Mouse (Mus musculus) retina, adult 2 months (tissue): ENCODE results near the gene Rrm2.
"Not testable (repeated sequence)": the region's sequence is repeated elsewhere in the genome, so short reads cannot be mapped to it uniquely, and the experiment has no call there.

Source experiments
- DNase-seq: peaks from one replicate; pipeline ENCODE4 v3.0.0-alpha.2; 2012; ENCODE audit warnings: low read depth, low spot score

The Rrm2 gene

GRCm38 (mm10) chr12:24705502-24706263 lies 2.4 kb upstream of the Rrm2 start:
- no peak for DNase-seq

DNA sequence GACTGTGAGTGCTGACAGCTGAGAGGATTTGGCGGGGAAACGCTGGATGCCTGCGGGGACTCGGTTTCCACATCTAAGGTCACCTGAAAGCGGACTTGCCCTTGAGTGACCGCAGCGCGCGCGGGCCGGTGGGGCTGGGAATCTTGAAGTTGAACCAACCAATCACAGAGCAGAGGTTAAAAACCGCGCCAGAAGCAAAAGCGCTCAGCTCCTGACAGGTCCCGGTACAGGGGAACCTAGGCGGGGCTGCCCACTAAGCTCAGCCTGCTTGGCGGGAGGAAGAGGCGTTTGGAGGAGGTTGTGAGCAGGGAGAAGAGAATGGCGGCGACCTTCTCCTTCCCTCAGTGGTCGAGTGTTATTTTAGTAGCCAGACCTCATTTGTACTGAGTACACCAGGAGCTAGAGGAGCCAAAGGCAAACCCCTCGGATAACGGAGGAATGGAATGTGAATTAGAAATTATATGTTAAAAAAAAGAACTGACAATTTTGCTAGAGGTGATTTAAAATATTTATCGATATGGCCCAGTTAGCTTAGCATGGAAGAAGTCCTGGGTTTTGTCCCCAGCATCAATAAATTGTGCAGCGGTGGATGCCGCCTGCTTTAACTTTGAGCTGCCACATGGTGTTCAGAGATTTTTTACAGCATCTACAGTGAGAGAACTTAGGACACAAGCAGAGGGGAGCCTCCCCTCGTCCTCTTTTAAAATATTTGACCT lies 1.1 kb upstream of the Rrm2 start:
- DNase-seq, result no peak

- DNase-seq, result no peak
These were observed 600 bp upstream of the Rrm2 start for GRCm38 (mm10) chr12:24707480-24707802.

GRCm38 (mm10) chr12:24708824-24709218 lies 780 bp downstream of the Rrm2 start:
- no peak for DNase-seq

- DNase-seq, result no peak
These were observed 1.4 kb downstream of the Rrm2 start for GRCm38 (mm10) chr12:24709409-24709808.

- DNase-seq, result peak; percentile 22
These were observed 1.9 kb downstream of the Rrm2 start for GRCm38 (mm10) chr12:24709831-24710508.

DNA sequence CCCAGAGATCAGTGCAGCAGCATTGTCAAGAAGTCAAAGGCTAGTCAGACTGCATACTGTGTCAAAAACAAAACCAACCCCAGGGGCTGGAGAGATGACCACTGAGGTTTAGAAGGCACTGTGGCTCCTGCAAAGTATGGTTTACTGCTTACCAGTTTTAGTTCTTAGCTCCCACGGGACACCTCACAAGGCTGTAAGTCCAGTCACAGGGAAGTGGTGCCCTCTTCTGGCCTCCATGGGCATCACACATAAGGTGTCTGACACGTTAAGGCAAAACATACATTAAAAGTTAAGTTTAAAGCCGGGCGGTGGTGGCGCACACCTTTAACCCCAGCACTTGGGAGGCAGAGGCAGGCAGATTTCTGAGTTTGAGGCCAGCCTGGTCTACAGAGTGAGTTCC lies 2.6 kb downstream of the Rrm2 start:
- DNase-seq, result no peak

DNA sequence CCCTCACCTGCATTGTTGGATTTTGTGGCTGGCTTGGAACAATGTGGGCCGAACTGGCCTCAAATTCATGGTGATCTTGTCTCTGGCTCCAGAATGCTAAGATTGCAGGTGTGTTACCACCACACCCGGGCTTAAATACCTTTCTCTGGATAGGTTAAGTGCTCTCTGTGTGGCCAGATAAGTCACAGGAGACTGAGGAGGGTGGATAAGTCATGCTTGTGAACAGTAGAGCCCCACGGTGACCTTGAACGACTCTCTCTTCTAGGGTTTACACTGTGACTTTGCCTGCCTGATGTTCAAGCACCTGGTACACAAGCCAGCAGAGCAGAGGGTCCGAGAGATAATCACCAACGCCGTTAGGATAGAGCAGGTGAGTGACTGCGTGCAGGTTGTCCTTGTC lies 4.4 kb downstream of the Rrm2 start:
- DNase-seq, result no peak

GRCm38 (mm10) chr12:24714579-24715255 lies 6.7 kb downstream of the Rrm2 start:
- DNase-seq, result no peak

DNA sequence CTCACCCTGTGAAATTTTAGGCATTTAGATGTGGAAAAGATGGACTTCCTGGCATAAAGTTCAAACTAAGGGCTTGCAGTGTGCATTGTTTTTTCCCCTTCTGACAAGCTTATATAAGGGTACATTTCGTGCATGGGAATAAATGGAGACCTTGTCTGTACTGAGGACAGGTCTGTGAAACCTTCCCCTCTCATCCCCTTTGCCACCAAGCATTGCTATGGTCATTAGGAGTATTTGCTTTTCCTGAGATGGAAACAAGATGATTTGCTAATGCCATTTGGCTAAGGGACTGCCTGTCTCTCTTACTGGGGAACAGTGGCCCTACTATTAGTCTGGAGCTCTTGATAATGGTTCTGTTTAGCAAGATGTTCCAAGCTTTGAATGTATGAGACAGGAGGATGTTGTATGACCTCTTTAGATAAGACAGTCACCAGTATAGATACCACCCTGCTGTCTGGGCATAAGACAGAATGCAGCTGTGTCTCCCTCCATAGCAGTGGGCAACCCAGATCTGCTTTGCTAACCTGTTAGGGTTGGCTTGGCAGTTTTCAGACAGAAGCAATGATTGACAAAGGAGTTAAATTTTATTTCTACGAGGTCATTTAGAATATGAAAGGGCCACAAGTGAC lies 7.3 kb downstream of the Rrm2 start:
- no peak for DNase-seq

- no peak for DNase-seq
These were observed 8.8 kb downstream of the Rrm2 start for GRCm38 (mm10) chr12:24716721-24717301.

DNA sequence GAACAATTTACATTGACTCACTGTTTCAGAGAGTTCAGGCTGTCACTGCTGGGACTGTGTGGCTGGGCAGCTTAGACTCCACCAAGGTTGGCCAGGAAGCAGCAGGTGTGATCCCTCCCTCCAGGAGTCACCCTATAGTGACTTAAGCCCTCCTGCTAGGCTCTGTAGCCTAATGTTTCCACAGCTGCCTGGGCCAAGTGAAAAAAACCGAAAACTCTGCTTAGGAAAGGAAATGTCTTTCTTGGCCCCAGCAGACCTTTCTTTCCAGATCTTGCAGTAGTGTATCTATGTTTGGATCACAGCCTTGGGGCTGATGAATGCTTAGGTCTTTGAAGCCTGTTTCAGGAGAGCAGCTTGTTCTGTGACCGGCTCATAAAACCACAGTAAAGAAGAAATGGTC lies 15.4 kb downstream of the Rrm2 start:
- no peak for DNase-seq

GRCm38 (mm10) chr12:24723859-24724258 lies 15.8 kb downstream of the Rrm2 start:
- DNase-seq, result no peak

DNA sequence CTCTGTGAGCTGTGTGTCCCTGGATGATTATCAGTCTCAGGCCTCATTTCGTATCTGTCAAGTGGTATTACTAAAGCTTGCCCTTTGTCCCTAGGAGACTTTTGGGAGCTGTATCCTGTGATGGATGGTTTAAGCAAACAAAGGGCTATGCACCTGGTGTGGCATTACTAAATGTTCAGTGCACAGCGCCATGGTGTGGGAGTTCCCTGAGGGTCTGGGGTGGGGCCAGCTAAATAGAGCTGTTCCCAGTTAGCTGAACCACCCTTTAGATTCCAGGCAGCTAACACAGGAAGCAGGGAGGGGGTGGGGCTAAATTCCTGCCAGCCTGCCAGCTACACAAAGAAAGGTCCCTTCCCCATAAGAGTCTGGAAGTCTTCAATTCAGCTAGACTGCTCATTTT lies 16.3 kb downstream of the Rrm2 start:
- no peak for DNase-seq

DNA sequence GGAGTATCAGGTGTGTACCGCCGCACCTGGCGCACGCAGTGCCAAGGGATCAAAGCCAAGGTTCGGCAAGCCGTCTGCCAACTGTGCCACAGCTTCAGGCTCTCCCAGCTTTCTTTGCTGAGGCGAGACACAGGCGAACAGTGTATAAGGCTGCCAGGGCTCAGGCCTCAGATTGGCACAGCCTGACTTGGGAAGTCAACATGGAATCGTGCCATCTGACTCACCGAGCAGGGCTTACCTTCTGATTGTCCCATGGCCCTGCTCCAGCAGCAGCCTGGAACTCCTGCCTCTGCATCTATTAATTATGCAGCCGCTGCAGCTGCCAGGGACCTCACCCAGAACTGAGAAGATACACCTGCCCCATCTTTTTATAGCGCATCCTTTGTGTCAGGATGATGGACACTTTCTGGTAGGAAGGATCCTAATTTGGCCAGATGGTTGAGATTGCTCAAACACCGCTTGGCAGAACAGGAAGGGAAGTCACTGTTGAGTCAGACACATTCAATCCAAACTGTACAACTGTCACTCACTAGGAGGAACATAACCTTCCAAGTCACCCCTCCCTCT lies 26.9 kb downstream of the Rrm2 start:
- no peak for DNase-seq

DNA sequence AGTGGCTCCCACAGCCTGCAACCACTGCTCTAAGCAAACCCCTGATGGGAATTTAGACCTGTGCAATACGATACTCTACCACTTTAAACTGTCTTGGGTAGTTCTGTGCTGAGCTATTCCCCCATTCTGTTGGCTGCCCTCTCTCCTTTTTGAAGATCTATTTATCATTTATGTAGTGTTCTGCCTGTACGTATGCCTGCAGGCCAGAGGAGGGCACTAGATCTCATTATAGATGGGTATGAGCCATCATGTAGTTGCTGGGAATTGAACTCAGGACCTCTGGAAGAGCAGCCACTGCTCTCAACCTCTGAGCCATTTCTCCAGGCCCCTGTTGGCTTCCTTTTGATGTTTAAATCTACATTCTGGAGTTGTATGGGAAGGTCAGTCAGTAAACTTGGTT lies 28.9 kb downstream of the Rrm2 start:
- DNase-seq, result no peak

GRCm38 (mm10) chr12:24739963-24740362 lies 31.9 kb downstream of the Rrm2 start:
- no peak for DNase-seq

GRCm38 (mm10) chr12:24741535-24741934 lies 33.5 kb downstream of the Rrm2 start:
- not testable (repeated sequence) for DNase-seq

DNA sequence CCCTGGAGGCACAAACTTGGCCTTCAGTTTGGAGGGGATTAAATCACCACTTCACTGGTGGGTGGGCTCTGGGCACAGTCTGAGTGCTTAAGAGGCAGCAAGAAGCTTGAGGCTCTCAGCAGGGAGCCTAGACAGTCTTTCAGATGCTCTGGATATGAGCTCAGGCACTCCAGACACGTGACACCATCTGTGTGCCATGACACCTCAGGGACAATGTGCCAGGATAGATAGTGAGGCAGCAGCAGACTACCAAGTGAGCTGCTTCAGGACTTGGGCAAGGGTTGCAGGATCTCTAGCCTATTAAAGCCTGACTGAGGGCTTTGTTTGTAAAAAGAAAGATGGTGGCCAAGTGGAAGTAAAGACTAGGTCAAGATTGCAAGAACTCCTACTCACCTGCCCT lies 36.3 kb downstream of the Rrm2 start:
- DNase-seq, result no peak

DNA sequence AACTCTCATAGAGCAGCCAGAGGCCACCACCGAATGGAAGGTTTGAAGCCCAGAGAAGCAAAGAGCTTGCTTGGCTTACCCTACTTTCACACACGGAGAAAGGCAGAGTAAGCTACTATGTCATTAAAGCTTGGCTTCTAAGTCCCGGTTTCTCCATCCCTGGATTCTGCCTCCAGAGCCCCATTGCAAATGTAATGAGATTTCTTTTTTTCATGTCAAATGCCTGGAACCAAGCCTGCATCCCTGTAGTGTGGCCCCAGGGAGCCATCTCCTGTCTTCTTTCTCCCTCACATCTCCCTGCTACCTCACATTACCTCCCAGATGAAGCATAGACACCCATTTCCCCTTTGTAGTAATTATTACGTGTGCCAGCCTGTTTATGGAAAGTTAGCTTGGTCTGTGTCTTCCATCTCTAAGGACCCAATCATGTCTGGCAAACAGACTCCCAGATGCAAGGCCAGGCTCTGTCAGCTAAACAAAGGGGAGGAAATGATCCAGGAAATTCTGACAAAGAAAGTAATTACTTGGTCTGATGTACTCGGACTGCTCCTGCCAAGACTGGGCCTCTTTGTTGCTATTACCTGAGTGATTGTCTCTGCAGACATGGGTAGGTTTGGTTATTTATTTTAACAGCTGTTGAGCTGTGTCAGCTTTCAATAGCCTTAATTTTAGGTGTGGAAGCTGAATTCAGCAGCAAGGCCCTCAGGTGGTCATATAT lies 38.7 kb downstream of the Rrm2 start:
- DNase-seq, result no peak
